Mouse (Mus musculus): ENCODE data around the gene Raf1.
"Not testable (repeated sequence)": the region's sequence is repeated elsewhere in the genome, so short reads cannot be mapped to it uniquely, and the experiment has no call there.

The Raf1 gene

DNA sequence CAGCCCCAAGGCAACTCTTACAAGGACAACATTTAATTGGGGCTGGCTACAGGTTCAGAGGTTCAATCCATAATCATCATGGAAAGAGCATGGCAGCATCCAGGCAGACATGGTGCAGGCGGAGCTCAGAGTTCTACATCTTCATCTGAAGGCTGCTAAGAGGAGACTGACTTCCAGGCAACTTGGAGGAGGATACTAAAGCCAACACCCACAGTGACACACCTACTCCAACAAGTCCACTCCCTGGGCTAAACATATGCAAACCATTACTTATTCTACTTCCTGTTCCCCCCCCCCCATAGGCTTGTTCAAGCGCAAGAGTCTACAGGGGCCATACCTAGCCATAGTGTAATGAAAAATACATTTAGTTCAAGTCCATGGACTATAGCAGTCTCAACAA lies 7.8 kb upstream of the Raf1 start:
- DNase-seq (ENCODE audit: low spot score in 2 of 2), result no peak

DNA sequence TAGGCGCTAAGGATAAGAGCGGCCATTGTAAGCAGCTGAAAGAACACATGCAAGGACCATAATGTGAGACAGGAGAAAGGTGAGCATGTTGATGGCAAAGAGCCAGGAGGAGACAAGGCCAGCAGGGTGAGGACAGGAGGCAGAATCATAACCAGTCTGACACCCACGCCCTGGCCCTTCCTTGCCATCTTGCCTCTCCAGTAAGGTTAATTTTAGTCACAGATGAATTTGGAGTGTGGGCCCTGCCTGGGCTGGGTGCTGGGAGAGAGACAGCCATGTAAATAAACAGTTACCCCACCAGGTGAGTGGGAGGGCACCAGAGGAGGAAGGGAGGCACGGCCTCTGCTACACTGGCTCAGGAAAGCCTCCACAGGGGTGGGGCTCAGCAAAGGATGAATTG lies 4.6 kb upstream of the Raf1 start:
- no peak for DNase-seq (ENCODE audit: low spot score in 2 of 2)

DNA sequence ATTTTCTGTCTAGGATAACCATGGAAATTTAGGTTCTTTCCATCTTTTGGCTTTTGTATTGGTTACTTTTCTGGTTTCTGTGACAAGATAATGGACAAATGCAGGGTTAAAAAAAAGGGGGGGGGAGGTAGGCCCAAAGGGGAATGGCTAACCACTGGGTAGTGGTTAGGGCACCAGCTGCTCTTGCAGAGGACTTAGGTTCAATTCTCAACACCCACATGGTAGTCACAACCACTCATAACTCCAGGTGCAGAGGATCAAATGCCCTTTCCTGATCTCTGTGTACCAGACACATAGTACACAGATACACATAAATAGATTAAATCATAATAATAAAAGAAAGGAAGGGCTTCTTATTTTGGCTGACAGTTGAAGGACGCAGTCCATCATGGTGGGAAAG lies 1.6 kb upstream of the Raf1 start:
- DNase-seq (ENCODE audit: low spot score in 2 of 2), result no peak

GRCm38 (mm10) chr6:115677441-115677840 lies 1.0 kb upstream of the Raf1 start:
- DNase-seq (ENCODE audit: low spot score in 2 of 2), result no peak

- peak; percentile 73 to 77 for DNase-seq (ENCODE audit: low spot score in 2 of 2)
Measured at GRCm38 (mm10) chr6:115675508-115676336, 713 bp downstream of the Raf1 start.

DNA sequence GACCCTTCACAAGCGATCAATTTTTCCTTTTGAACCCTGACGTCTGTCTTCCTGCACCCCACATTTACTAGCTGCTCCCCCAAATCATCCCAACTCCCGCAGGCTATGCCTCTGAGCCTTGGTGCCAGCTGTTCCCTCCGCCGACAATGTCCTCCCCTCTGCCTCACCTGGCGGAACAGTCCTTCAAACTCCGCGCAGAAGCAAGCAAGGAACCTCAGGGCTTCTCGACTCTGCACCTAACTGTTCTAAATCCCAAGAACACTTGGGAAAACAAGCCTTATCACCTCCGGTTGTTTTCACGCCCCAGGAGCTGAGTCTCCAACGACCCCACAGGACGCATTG lies 1.3 kb downstream of the Raf1 start:
- no peak for DNase-seq (ENCODE audit: low spot score in 2 of 2)

DNA sequence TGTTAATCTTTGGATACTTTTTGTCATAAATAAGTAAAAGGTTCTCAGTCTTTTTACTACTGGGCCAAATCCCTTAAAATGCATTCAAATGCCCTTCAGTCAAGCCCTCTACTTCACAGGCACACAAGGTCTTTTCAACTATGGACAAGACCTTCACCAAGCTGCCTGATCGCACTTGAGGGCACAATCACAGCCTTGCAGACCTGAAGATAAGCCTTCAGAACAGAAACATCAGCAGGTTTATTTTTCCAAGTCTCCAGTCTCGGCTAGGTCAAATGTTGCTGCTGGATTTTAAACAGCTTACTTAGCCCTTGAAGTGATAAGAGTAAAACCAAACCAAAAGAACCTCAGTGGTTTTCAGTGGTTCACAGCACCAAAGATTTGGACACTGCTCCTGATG lies 2.1 kb downstream of the Raf1 start:
- no peak for DNase-seq (ENCODE audit: low spot score in 2 of 2)

GRCm38 (mm10) chr6:115672700-115673099 lies 3.7 kb downstream of the Raf1 start:
- DNase-seq (ENCODE audit: low spot score in 2 of 2), result no peak

GRCm38 (mm10) chr6:115666641-115667040 lies 9.8 kb downstream of the Raf1 start:
- peak in 1 of 2 experiments; percentile 21 for DNase-seq (ENCODE audit: low spot score in 2 of 2)

- no peak for DNase-seq (ENCODE audit: low spot score in 2 of 2)
Measured at GRCm38 (mm10) chr6:115664268-115664667, 12.2 kb downstream of the Raf1 start.

DNA sequence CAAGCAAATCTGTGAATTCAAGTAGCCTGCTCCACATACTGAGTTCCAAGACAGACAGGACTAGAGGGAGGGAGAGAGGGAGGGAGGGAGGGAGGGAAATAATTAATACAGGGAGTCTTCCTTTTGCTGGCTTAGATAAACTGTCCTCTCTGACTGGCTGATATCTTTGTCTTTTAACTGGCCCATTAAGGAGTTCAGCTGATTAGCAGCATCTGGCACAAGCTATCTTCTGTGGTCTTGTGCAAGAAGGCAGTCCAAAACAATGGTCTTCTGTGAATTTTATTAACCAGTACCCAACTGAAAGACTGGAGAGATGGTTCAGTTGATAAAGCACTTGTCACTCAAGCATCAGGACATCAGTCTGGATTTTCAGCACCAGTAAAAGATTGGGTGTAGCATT lies 17.6 kb downstream of the Raf1 start:
- no peak for DNase-seq (ENCODE audit: low spot score in 2 of 2)

DNA sequence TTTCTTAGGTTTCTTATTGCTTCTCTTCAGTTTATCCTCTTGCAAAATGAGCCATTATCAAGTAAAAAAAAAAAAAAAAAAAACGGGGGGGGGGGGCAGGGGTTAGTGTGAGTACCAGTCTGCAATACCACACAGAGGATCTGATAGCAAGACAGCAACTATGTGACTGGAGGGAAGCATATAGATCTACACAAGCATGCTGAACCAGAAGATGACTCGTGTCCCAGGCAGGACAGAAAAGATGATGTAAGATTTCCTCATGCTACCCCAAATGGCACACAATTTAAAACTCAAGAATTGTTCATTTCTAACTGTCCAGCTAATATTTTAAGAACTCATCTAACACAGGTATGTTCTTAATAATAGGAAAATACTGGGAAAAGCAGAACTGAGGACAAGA lies 22.5 kb downstream of the Raf1 start:
- no peak for DNase-seq (ENCODE audit: low spot score in 2 of 2)

- no peak for DNase-seq (ENCODE audit: low spot score in 2 of 2)
Measured at GRCm38 (mm10) chr6:115651719-115652118, 24.7 kb downstream of the Raf1 start.

GRCm38 (mm10) chr6:115650476-115651427 lies 25.7 kb downstream of the Raf1 start:
- no peak for DNase-seq (ENCODE audit: low spot score in 2 of 2)

DNA sequence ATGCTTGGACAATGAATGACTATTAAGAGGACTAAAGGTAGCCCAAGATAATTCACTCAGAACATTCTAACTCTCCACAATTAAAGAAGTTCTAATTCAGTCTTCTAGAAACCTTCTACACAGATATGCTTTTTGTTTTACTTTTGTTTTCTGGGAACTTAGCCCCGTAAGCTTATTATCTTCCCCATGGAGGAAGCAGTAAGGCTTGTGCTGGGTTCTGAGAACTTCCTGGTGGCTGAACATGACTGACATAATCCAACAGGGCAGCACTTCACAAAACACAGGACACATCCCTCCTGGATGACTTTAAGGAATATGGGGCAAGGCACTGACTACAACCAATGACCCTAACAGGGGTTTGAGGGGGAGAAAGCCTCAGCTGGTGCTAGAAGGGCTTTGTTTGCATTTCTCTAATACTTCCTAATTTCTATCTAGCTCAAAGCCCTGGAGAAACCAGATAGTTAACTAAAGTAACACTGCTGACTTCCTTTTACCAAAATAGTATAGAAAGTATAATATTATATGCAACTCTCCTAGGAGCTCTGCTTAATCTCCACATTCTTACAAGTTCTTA lies 26.6 kb downstream of the Raf1 start:
- DNase-seq (ENCODE audit: low spot score in 2 of 2), result no peak

DNA sequence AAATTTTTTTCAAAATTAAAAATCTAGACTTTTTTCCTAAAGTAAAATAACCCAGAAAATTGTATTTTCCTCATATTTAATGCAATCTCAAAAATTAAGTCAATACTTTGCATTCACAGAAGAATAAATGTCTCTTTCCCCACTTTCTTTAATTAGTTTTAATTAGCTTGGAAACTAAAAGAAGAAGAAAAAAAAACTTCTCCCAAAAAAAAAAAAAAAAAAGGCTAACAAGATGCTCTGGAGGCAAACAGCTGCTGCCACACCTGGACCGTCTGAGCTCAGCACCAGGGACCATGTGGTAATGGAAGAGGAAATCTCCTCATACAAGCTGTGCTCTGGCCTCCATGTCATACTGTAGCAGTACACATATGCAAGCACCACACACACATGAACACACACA lies 33.1 kb downstream of the Raf1 start:
- DNase-seq (ENCODE audit: low spot score in 2 of 2), result no peak

DNA sequence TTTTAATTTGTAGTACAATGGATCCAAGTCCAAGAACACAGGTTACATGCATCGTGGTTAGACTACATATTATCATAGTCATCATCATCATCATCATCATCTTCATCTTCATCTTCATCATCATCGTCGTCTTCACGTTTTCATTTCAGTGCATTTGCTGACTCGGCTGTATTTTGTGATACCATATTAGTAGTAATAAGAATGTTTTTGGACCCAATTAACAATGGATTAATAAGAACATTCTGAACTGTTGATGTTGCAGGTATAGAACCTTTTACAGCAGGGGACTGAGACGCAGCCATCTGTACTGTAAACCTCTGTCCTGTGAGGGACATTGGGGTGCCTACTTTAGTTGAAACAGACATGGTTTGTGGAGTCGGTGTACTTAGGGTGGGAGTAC lies 38.2 kb downstream of the Raf1 start:
- DNase-seq (ENCODE audit: low spot score in 2 of 2), result not testable (repeated sequence)

GRCm38 (mm10) chr6:115634015-115634414 lies 42.4 kb downstream of the Raf1 start:
- no peak for DNase-seq (ENCODE audit: low spot score in 2 of 2)

- no peak for DNase-seq (ENCODE audit: low spot score in 2 of 2)
Measured at GRCm38 (mm10) chr6:115631056-115631795, 45.2 kb downstream of the Raf1 start.

DNA sequence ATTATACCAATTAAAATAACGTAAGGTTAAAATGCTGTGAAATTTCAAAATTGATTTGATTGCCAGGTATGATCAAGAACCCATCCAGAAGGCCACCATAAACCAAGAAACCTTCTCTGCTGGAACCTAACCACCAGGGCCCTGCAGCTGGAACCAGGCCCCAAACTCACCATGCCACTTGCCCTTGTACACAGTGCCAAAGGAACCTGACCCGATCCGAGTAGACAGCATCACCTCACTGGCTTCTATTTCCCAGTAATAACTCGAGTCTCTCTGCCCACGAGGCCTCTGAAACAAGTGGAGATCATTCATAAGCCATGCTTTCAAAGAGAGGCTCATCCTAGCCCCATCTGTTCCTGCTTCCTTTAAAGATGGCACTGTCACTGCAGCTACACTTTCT lies 50.3 kb downstream of the Raf1 start:
- DNase-seq (ENCODE audit: low spot score in 2 of 2), result no peak

DNA sequence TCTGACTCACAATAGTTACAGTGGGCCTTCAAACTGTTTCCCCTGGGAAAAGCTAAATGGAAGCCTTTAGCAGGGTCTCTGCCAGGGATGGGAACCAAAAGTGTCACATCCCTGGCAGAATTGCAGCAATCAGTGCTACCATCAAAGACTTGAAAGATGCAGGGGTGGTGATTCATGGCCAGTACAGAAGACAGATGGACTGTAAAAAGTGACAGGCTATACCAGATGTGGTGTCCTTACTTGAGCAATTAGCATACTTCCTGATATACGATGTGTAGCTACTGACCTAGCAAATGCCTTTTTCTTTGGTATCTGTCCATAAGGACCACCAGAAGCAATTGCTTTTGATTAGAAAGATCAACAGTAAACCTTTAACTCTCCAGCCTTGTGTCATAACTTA lies 55.5 kb downstream of the Raf1 start:
- DNase-seq (ENCODE audit: low spot score in 2 of 2), result no peak

GRCm38 (mm10) chr6:115619818-115620217 lies 56.6 kb downstream of the Raf1 start:
- peak; percentile 39 to 69 for DNase-seq (ENCODE audit: low spot score in 2 of 2)
